Mouse (Mus musculus) olfactory bulb, adult 2 months (tissue): ENCODE data around the gene Spdye4c. TPM values are rescaled to one million over a fixed set of nuclear protein-coding genes. Genes with fewer than 3 reads are reported as not detected.
A peak's percentile ranks its signal among the peaks of the same experiment; 100 is the strongest.

Experiments
- H3K27ac ChIP-seq: fragments of 200-500 bp; 2 replicates; pipeline ENCODE4 v1.5.1; 2012; ENCODE audit warnings: low read depth, low read length; ENCODE audit not compliant: insufficient read depth
- H3K4me1 ChIP-seq: fragments of 200-500 bp; 2 replicates; pipeline ENCODE4 v1.6.1; 2012; ENCODE audit warnings: low read length; ENCODE audit not compliant: control insufficient read depth, insufficient read depth
- H3K4me3 ChIP-seq: fragments of 200-500 bp; 2 replicates; pipeline ENCODE4 v1.5.1; 2012; ENCODE audit warnings: mild to moderate bottlenecking, low read depth, low read length, moderate library complexity; ENCODE audit not compliant: insufficient read depth
- CTCF ChIP-seq: fragments of 200-500 bp; IDR thresholded peaks from 2 replicates; pipeline ENCODE4 v1.5.1; 2012; ENCODE audit warnings: low read depth, mild to moderate bottlenecking, low read length, moderate library complexity; ENCODE audit not compliant: insufficient read depth
- POLR2A ChIP-seq: fragments of 200-500 bp; IDR thresholded peaks from 2 replicates; pipeline ENCODE4 v1.6.1; 2012; ENCODE audit warnings: mild to moderate bottlenecking, low read depth, low read length, moderate library complexity; ENCODE audit not compliant: insufficient read depth
- WGBS: fragments of 180-500 bp; shearing (Covaris S2); methylation state at CpG from one replicate; pipeline ENCODE4 v1.1.7; 2018; 5-methylcytosine and 5-hydroxymethylcytosine counted together
- polyA plus RNA-seq: library from polyadenylated mRNA; stranded (reverse); fragments of >200 nt; gene quantifications from 2 replicates; pipeline ENCODE4 v1.2.4, GENCODE M21; 2012; ENCODE audit warnings: low replicate concordance; ENCODE audit not compliant: missing spikeins, insufficient read depth, insufficient read length

Gene Spdye4c
- polyA plus RNA-seq = not detected in 2 replicates

DNA sequence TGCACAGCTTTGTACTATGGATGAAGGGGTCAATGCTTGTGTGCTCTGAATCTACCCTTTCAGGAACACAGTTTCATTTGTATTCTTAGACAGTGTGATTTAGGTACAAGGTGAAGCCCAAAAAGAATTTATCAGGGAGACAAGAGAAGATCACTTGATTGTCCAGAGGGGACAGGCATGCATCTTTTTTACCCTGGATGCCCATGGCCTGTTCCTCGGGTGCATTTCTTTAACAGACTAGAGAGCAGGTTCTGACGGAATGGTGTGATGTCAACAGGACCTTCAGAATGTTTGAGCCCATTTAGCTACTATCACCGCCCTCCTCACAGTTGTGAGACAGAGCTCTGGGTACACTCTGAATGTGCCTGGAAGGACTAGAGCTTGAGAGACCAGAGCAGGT, at the start of gene Spdye4c:
TSS of gene Spdye4c (plus strand) at position 301 of the 400 bp plus-strand sequence.
- TF ChIP-seq CTCF (no peak), POLR2A (no peak)
- Histone ChIP-seq H3K4me1 (no peaks in the 10 kb centered on the region), H3K4me3 (no peak within 1 kb of the TSS), H3K27ac (no peak within 1 kb of the TSS)
- 96% methylated on average over 3 of the region's 3 CpGs for WGBS

DNA sequence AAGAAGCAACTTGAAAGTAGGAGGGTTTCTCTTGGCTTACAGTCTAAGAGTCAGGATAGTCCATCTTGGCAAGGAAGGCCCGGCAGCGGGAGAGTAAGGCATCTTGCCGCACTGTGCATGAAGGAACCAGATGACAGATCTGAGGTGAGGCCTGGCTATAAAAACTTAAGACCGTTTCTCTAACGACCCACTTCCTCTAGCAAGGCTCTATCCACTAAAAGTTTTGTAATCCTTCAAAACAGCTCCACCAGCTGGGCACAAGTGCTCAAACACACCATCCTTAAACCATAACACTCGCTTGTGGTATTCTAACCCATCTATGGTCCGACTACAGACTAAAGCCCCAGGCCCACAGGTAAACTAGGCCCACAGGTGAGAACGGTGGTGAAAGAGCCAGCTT, 47.5 kb upstream of the Spdye4c start:
- peaks cover 10% of the 10 kb centered on the region for H3K4me1 ChIP-seq
- H3K4me3 ChIP-seq = no peak overlapping the region
- TF ChIP-seq CTCF (no peak), POLR2A (no peak)
- 89% methylated on average over 8 of the region's 8 CpGs for WGBS
- no peak overlapping the region for H3K27ac ChIP-seq

DNA sequence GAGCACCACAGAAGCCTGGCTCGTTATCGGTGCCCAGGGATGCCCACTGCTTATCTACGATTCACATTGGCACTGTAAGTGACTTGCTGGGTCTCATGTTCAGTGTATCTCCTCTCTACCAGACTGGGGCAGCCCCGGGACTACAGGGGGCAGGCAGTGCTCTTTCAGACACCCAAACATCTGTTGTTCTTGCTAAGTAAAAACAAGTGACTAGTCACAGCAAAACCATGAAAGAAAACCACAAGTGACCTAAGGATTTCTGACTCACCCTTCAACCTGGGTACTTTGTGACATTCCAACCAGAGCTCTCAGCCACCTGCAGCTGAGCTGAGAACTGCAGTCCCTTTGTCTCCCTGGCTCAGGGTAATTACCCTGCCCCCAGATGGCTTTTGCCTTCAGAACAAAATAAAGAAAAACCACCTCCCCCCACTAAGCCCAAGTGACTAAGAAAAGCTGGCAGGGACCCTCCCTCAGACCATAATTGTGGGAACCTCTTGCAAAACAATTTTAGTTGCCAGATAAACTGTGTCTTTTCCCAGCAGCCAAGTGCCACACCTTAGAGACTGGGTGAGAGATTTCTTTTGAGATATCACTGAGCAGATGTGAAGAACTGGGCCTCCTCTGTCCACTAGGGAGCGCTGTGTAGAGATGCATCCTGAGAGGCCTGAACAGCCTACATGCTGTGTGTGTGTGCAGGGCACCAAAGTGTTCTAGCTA, 46.4 kb upstream of the Spdye4c start:
- peaks cover 10% of the 10 kb centered on the region for H3K4me1 ChIP-seq
- 37% methylated on average over 5 of the region's 5 CpGs for WGBS
- 0 out of 2 replicates have a peak, but pooled peaks have one; percentile 7 for TF ChIP-seq CTCF
- no peak for TF ChIP-seq POLR2A
- no peak overlapping the region for H3K4me3 ChIP-seq
- H3K27ac ChIP-seq = no peak overlapping the region

DNA sequence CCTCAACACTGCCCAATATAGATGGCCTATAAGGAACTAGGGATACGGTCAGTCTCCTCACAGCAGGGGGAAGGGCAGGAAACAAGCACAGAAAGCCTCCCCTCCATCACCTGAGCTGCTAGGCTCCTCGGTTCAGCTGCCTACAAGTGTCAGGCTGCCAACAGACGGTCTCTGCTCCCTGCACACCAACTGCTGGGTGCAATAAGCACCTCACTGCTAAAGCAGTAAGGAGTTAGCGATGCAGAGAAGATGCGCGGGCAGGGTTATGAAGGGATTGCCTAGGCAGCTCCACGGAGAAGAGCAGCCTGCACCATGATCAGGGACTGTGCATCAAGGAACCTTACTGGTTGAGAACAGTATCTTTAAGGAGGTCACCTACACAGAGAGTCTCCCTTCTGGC, 45.6 kb upstream of the Spdye4c start:
- Histone ChIP-seq H3K4me1 (peaks cover 10% of the 10 kb centered on the region), H3K27ac (no peak overlapping the region), H3K4me3 (no peak overlapping the region)
- 70% methylated on average over 7 of the region's 7 CpGs for whole genome bisulfite sequencing
- TF ChIP-seq CTCF (no peak), POLR2A (no peak)

DNA sequence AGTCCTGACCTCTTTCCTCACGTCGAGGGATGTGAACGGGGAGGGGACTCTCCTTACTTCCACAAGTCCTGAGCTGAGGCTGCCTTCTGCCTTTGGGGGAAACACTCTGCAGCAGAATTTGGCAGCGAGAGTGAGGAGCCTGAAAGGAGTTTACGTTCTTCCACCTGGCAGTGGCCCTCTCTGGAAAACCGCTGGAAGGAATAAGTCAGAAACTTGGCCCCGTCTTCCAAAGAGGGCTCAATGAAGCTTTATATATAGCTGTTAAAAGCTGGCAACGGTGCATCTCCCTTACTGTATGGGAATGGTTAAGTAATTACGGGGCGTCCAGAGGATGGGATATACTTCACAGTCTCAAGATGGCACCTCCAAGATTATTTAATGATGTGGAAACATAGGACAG, 43.9 kb upstream of the Spdye4c start:
- H3K4me3 ChIP-seq = no peak overlapping the region
- TF ChIP-seq CTCF = no peak
- no peak for TF ChIP-seq POLR2A
- WGBS = 78% methylated on average over 10 of the region's 10 CpGs
- peaks cover 10% of the 10 kb centered on the region for H3K4me1 ChIP-seq
- no peak overlapping the region for H3K27ac ChIP-seq

DNA sequence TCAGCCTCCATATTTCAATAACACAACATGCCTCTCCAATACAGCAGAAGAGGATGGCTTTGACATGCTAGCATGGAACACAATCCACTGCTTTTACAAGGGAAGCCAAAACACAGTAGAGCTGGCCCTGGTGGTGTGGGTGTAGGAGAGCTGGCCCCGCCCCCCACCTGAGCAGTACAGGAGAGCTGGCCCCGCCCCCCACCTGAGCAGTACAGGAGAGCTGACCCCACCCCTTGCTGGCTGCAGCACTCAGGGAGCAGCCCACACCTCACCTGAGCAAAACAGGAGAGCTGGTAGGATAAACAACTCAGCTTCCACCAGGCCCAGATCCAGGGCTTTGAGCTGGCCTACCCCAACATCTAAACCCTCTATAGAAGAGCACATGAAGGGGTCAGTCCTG, 42.7 kb upstream of the Spdye4c start:
- Histone ChIP-seq H3K4me3 (no peak overlapping the region), H3K4me1 (peaks cover 10% of the 10 kb centered on the region), H3K27ac (no peak overlapping the region)
- no peak for TF ChIP-seq POLR2A
- TF ChIP-seq CTCF = no peak
- 65% methylated on average over 2 of the region's 2 CpGs for WGBS

DNA sequence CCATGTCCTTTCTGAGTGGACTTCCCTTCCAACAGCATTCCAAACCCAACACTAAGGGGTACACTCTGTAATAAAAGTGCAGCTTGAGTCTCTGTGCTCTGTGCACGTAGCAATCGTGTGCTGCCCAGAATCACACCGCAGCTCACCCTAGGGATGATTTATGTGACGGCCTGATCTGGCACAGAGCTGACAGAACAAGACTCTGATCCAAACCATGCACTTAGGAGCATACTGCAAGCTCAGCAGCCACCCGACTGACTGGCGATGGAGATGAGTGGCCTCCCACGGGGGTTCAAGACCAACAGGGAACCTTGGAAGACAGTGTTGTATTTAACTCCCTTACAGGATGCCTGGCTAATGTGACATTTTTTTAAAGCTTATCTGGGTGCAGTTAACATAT, 41.4 kb upstream of the Spdye4c start:
- TF ChIP-seq POLR2A = no peak
- no peak for TF ChIP-seq CTCF
- 72% methylated on average over 7 of the region's 7 CpGs for WGBS
- Histone ChIP-seq H3K27ac (no peak overlapping the region), H3K4me3 (no peak overlapping the region), H3K4me1 (peaks cover 6% of the 10 kb centered on the region)

DNA sequence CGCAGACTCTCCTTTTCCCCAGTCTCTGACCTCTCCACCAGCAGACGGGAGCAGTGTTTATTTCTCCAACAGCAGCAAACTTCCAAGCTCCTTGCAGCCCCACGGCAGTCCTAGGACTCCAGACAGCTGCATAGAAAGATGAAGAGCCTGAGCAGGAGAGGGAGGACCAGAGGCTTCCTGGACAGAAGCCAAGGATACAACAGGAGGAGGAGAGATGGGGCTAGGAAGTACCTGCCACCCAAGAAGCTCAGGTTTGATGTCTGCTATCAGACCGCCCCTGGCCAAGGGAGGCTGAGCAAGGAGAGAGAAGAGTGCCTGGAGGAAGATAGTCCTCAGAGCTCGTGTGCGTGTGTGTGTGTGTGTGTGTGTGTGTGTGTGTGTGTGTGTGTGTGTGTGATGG, 41.0 kb upstream of the Spdye4c start:
- H3K27ac ChIP-seq = no peak overlapping the region
- H3K4me3 ChIP-seq = no peak overlapping the region
- no peak for TF ChIP-seq POLR2A
- no peak for TF ChIP-seq CTCF
- 59% methylated on average over 6 of the region's 6 CpGs for whole genome bisulfite sequencing
- H3K4me1 ChIP-seq = peaks cover 6% of the 10 kb centered on the region

DNA sequence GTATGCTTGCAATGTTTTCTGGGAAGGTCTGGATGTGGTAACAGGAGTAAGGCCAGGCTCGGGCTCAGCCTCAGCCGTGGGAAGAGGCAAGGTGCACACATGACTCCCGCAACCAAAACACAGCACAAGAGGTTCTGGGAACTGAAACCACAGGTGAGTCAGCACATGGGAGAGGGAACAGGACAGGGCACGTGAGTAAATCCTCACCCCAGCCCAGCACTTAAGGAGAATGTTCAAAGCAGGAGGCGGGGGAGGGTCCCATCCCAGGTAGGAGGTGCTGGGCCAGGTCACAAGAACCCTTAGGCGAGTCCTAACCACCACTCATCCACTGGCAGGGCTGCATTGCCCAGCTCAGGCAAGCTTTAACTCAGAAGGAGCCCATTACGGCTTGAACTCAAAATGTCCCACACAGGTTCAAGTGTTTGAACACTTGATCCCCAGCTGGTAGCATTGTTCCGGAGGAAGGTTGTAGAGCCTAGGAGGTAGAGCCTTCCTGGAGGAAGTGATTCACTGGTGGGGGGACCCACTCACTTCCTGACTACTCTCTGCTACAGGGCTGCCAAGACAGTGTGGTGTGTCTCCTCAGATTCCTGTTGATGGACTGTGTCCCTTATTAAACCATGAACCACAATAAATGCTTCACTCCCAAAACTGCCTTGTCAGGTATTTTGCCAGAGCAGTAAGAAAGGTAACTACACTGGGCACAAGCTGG, 38.8 kb upstream of the Spdye4c start:
- WGBS = 96% methylated on average over 8 of the region's 8 CpGs
- TF ChIP-seq CTCF (no peak), POLR2A (no peak)
- no peak overlapping the region for H3K4me3 ChIP-seq

More for the DNA sequence above, 38.8 kb upstream of the Spdye4c start:
- Histone ChIP-seq H3K27ac (no peak overlapping the region), H3K4me1 (no peaks in the 10 kb centered on the region)
